Mouse (Mus musculus): ENCODE data around the gene Fbxl14.

- no peak for TF ChIP-seq EP300 (IDR thresholded peaks at IDR 0.05; ENCODE audit: low read depth)
- TF ChIP-seq CTCF (IDR thresholded peaks at IDR 0.05; ENCODE audit: low read depth), result no peak
Observed at GRCm38 (mm10) chr6:119472705-119473104, 6.8 kb upstream of the Fbxl14 start.
